Mouse (Mus musculus): Measurements from ENCODE around the gene Sptan1.

GRCm38 (mm10) chr2:30078760-30079159, 113.4 kb downstream of the Sptan1 start:
- TF ChIP-seq CTCF (IDR thresholded peaks at IDR 0.05; ENCODE audit: low read depth) (no peak), EP300 (IDR thresholded peaks at IDR 0.05; ENCODE audit: low read depth) (no peak)
